In the genomic region with DNA sequence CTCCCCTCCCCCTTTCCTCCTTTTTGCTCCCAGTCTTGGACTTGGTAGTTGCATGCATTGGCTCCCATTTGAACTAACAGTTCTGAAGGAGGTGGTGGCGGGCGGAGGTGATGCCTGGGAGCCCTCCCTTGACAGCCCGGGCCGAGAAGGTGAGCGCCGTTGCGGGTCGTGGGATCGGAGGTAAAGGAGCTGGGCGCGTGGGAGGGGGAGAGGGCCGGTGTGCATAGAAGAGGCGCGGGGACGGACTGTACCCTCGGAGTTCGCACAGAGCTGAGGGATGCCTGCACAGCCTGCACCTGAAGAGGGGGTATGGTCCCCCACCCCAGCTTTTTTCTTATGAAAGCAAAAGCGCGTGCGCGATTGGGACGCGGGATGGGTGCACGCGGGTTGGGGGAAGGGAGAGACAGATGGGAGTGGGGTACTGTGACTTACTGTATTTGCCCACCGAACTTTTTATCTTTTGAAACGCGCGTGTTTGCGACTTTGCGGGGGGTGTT, we compare ENCODE assay signal across 8 mouse cellular contexts. TPM values are rescaled to one million over a fixed set of nuclear protein-coding genes. Genes with fewer than 3 reads are reported as not detected.
DNase-seq lines count a peak whose midpoint lies in the region; ATAC-seq and TF ChIP-seq lines count a peak whose summit lies in the region.

No protein-coding gene starts in this region.

- dilution Hi-C loops in CH12.LX (cut with MboI; ENCODE audit: extremely low pct_ligation_motif_present, extremely low pct_unique_long_range_greater_than_20kb, low sequenced_read_pairs), result no loop called here

- ATAC-seq in embryonic facial prominence, embryonic 11.5 days (replicated peaks; ENCODE audit: insufficient number of reproducible peaks, low FRiP score, low TSS enrichment, low read depth), result peak; percentile 61
- peak; percentile 63 for ATAC-seq in hindbrain, embryonic 11.5 days (ENCODE audit: low FRiP score)
- ATAC-seq in liver, embryonic 11.5 days (replicated peaks; ENCODE audit: low FRiP score), result peak; percentile 24; the same call in 1 of the 2 replicates
- no peak; the same call in 1 of the 2 replicates for ATAC-seq in granulocyte monocyte progenitor cell, adult 5-6 weeks (replicated peaks; ENCODE audit: poor library complexity, severe bottlenecking)

- TF ChIP-seq POLR2A in cerebellum, adult 2 months (IDR thresholded peaks at IDR 0.05; ENCODE audit: borderline replicate concordance, insufficient read depth, low read length), result no peak
- no peak for TF ChIP-seq POLR2A in CH12.LX (IDR thresholded peaks at IDR 0.05; ENCODE audit: low read depth, low read length)

- H3K4me3 ChIP-seq in cerebellum, adult 2 months (replicated peaks; ENCODE audit: insufficient read depth, low read depth, low read length), result peak overlapping the region; percentile 77
- peak overlapping the region; percentile 70 to 99 (median 77) for H3K4me3 ChIP-seq in CH12.LX (replicated peaks in 1 of 3; ENCODE audit: low read depth in 2 of 3, low read length in 2 of 3, poor library complexity in 1 of 3)
- peak overlapping the region; percentile 58 for H3K4me3 ChIP-seq in embryonic facial prominence, embryonic 11.5 days (ENCODE audit: low read depth, low read length)
- H3K4me3 ChIP-seq in hindbrain, embryonic 11.5 days (ENCODE audit: low read depth, low read length), result peak overlapping the region; percentile 54
- H3K4me3 ChIP-seq in liver, embryonic 11.5 days (ENCODE audit: low read depth, low read length), result peak overlapping the region; percentile 61

- peak overlapping the region; percentile 63 for H3K27ac ChIP-seq in cerebellum, adult 2 months (ENCODE audit: insufficient read depth, low read length)
- H3K27ac ChIP-seq in CH12.LX (ENCODE audit: insufficient read depth, low read depth), result peak overlapping the region; percentile 95
- peak overlapping the region; percentile 72 for H3K27ac ChIP-seq in embryonic facial prominence, embryonic 11.5 days (replicated peaks; ENCODE audit: low read depth, low read length)
- H3K27ac ChIP-seq in hindbrain, embryonic 11.5 days (ENCODE audit: low read depth, low read length), result peak overlapping the region; percentile 82
- peak overlapping the region; percentile 79 for H3K27ac ChIP-seq in liver, embryonic 11.5 days (ENCODE audit: low read depth, low read length)

- peak overlapping the region; percentile 91 for H3K9ac ChIP-seq in CH12.LX (ENCODE audit: insufficient read depth, low read depth)
- H3K9ac ChIP-seq in embryonic facial prominence, embryonic 11.5 days (replicated peaks; ENCODE audit: low read length), result peak overlapping the region; percentile 73
- peak overlapping the region; percentile 73 for H3K9ac ChIP-seq in hindbrain, embryonic 11.5 days (ENCODE audit: low read depth, low read length)
- H3K9ac ChIP-seq in liver, embryonic 11.5 days (ENCODE audit: low read depth, low read length), result peak overlapping the region; percentile 86

- TF ChIP-seq EP300 in CH12.LX (IDR thresholded peaks at IDR 0.05; ENCODE audit: low read length), result no peak

- H3K9me3 ChIP-seq in CH12.LX (replicated peaks; ENCODE audit: low read length), result no peaks in the 10 kb centered on the region
- no peaks in the 10 kb centered on the region for H3K9me3 ChIP-seq in embryonic facial prominence, embryonic 11.5 days (replicated peaks; ENCODE audit: control insufficient read depth, low read length)
- no peaks in the 10 kb centered on the region for H3K9me3 ChIP-seq in hindbrain, embryonic 11.5 days (ENCODE audit: control insufficient read depth, low read length)
- H3K9me3 ChIP-seq in liver, embryonic 11.5 days (ENCODE audit: control insufficient read depth, low read length), result no peaks in the 10 kb centered on the region

- WGBS in cerebellum, adult 2 months, result 5% methylated on average over 31 of the region's 31 CpGs
- 11% methylated on average over 26 of the region's 31 CpGs for WGBS in embryonic facial prominence, embryonic 11.5 days
- WGBS in hindbrain, embryonic 11.5 days, result 20% methylated on average over 31 of the region's 31 CpGs
- WGBS in liver, embryonic 11.5 days, result 8% methylated on average over 31 of the region's 31 CpGs

- H3K27me3 ChIP-seq in cerebellum, adult 2 months (ENCODE audit: control insufficient read depth, insufficient read depth, low read length), result no peaks in the 10 kb centered on the region
- H3K27me3 ChIP-seq in CH12.LX (replicated peaks), result no peaks in the 10 kb centered on the region
- H3K27me3 ChIP-seq in embryonic facial prominence, embryonic 11.5 days (ENCODE audit: control insufficient read depth, insufficient read depth, low read length), result no peaks in the 10 kb centered on the region
- H3K27me3 ChIP-seq in hindbrain, embryonic 11.5 days (ENCODE audit: control insufficient read depth, insufficient read depth, low read length), result no peaks in the 10 kb centered on the region
- no peaks in the 10 kb centered on the region for H3K27me3 ChIP-seq in liver, embryonic 11.5 days (replicated peaks; ENCODE audit: control insufficient read depth, insufficient read depth, low read length)

- H3K36me3 ChIP-seq in CH12.LX (replicated peaks in 1 of 2; ENCODE audit: control insufficient read depth in 1 of 2, insufficient read depth in 1 of 2, low read length in 1 of 2), result peaks cover 25 to 38% of the 10 kb centered on the region in 2 experiments
- no peaks in the 10 kb centered on the region for H3K36me3 ChIP-seq in embryonic facial prominence, embryonic 11.5 days (replicated peaks; ENCODE audit: control insufficient read depth, insufficient read depth, low read depth, low read length)
- H3K36me3 ChIP-seq in hindbrain, embryonic 11.5 days (ENCODE audit: control insufficient read depth, insufficient read depth, low read length), result no peaks in the 10 kb centered on the region
- H3K36me3 ChIP-seq in liver, embryonic 11.5 days (ENCODE audit: control insufficient read depth, insufficient read depth, low read length), result peaks cover 4% of the 10 kb centered on the region; the same call in 1 of the 2 replicates

- peaks cover 8% of the 10 kb centered on the region; the same call in 1 of the 2 replicates for H3K4me1 ChIP-seq in cerebellum, adult 2 months (ENCODE audit: control insufficient read depth, insufficient read depth, low read length)
- H3K4me1 ChIP-seq in CH12.LX (ENCODE audit: control insufficient read depth in 1 of 2, insufficient read depth in 2 of 2), result peaks cover 3 to 11% of the 10 kb centered on the region in 2 experiments
- no peaks in the 10 kb centered on the region for H3K4me1 ChIP-seq in embryonic facial prominence, embryonic 11.5 days (ENCODE audit: control insufficient read depth, insufficient read depth, low read length)
- H3K4me1 ChIP-seq in hindbrain, embryonic 11.5 days (replicated peaks; ENCODE audit: control insufficient read depth, insufficient read depth, low read length), result no peaks in the 10 kb centered on the region
- peaks cover 2% of the 10 kb centered on the region; the same call in 1 of the 2 replicates for H3K4me1 ChIP-seq in liver, embryonic 11.5 days (replicated peaks; ENCODE audit: control insufficient read depth, insufficient read depth, low read length)

- in situ Hi-C loops in CH12.LX (cut with MboI; ENCODE audit: low pct_ligation_motif_present, low pct_unique_long_range_greater_than_20kb, low sequenced_read_pairs), result no loop called here

- TF ChIP-seq CTCF in cerebellum, adult 2 months (IDR thresholded peaks at IDR 0.05; ENCODE audit: borderline replicate concordance, insufficient read depth, low read depth, low read length), result no peak
- no peak for TF ChIP-seq CTCF in CH12.LX (conservative IDR thresholded peaks at IDR 0.05 in 1 of 2, IDR thresholded peaks at IDR 0.05 in 1 of 2; ENCODE audit: low read depth in 2 of 2, low read length in 2 of 2)

- no peak overlapping the region for H3K4me2 ChIP-seq in CH12.LX (ENCODE audit: insufficient read depth, low read depth, poor library complexity, severe bottlenecking)
- peak overlapping the region; percentile 48 for H3K4me2 ChIP-seq in embryonic facial prominence, embryonic 11.5 days (ENCODE audit: low read depth, low read length)
- H3K4me2 ChIP-seq in hindbrain, embryonic 11.5 days (replicated peaks; ENCODE audit: low read depth, low read length), result peak overlapping the region; percentile 48
- peak overlapping the region; percentile 77 for H3K4me2 ChIP-seq in liver, embryonic 11.5 days

- TF ChIP-seq RAD21 in CH12.LX (IDR thresholded peaks at IDR 0.05; ENCODE audit: low read depth, low read length), result no peak

- H3K79me2 ChIP-seq in CH12.LX (replicated peaks; ENCODE audit: control insufficient read depth, extremely low read depth, insufficient read depth, poor library complexity, severe bottlenecking), result peaks cover 56% of the 10 kb centered on the region

- DNase-seq in cerebellum, adult 2 months, result no peak
- no peak for DNase-seq in cerebellum, adult 8-10 months
- peak; percentile 27 for DNase-seq in CH12.LX (ENCODE audit: extremely low read depth)
- peak; percentile 59 for DNase-seq in embryonic facial prominence, embryonic 11.5 days (ENCODE audit: low spot score)
- peak; percentile 58 for DNase-seq in hindbrain, embryonic 11.5 days (ENCODE audit: low spot score)
- DNase-seq in liver, embryonic 11.5 days (ENCODE audit: low spot score), result no peak
- DNase-seq in neural tube, embryonic 10.5 days (ENCODE audit: extremely low spot score, low spot score), result peak; percentile 65

RNA-seq across cellular contexts. Expression of gene Ndufb11, which starts 0.5 kb away (rescaled TPM):
- 282 and 300 TPM in 2 replicates for polyA plus RNA-seq in cerebellum, adult 2 months (2012; rRNA removed)
- 166 and 176 TPM in 2 replicates for total RNA-seq in CH12.LX (2012; rRNA removed)
- total RNA-seq in CH12.LX (2014; rRNA removed), result 156 and 165 TPM in 2 replicates
- polyA plus RNA-seq in CH12.LX (2012; ENCODE audit: insufficient read length, low read depth), result 159 and 161 TPM in 2 replicates
- polyA plus RNA-seq in embryonic facial prominence, embryonic 11.5 days (2014; fragmentation: Nextera tagmentation; extraction: Ambion mirVana), result 207 and 208 TPM in 2 replicates
- polyA plus RNA-seq in hindbrain, embryonic 11.5 days (2014; fragmentation: Nextera tagmentation; extraction: Ambion mirVana), result 200 and 208 TPM in 2 replicates
- polyA plus RNA-seq in liver, embryonic 11.5 days (2014; fragmentation: Nextera tagmentation; extraction: Ambion mirVana), result 188 and 209 TPM in 2 replicates
- total RNA-seq in granulocyte monocyte progenitor cell, adult 5-6 weeks (2014; fragmentation: Nextera tagmentation), result 188 and 233 TPM in 2 replicates
- 97.4 and 116 TPM in 2 replicates for total RNA-seq in granulocyte monocyte progenitor cell, adult 5-6 weeks (2017)

RNA-seq across cellular contexts. Expression of gene Rbm10, which starts 0.6 kb away (rescaled TPM):
- 61.5 and 62.4 TPM in 2 replicates for polyA plus RNA-seq in cerebellum, adult 2 months (2012; rRNA removed)
- total RNA-seq in CH12.LX (2012; rRNA removed) (81.5 and 83.8 TPM in 2 replicates), CH12.LX (2014; rRNA removed) (49.9 and 55.7 TPM in 2 replicates)
- 67.1 and 71.1 TPM in 2 replicates for polyA plus RNA-seq in CH12.LX (2012; ENCODE audit: insufficient read length, low read depth)
- 58.4 and 67.0 TPM in 2 replicates for polyA plus RNA-seq in embryonic facial prominence, embryonic 11.5 days (2014; fragmentation: Nextera tagmentation; extraction: Ambion mirVana)
- 55.7 and 64.3 TPM in 2 replicates for polyA plus RNA-seq in hindbrain, embryonic 11.5 days (2014; fragmentation: Nextera tagmentation; extraction: Ambion mirVana)
- 65.5 and 67.3 TPM in 2 replicates for polyA plus RNA-seq in liver, embryonic 11.5 days (2014; fragmentation: Nextera tagmentation; extraction: Ambion mirVana)
- 50.1 and 52.1 TPM in 2 replicates for total RNA-seq in granulocyte monocyte progenitor cell, adult 5-6 weeks (2014; fragmentation: Nextera tagmentation)
- total RNA-seq in granulocyte monocyte progenitor cell, adult 5-6 weeks (2017), result 70.2 and 83.0 TPM in 2 replicates

RNA-seq across cellular contexts. Expression of gene Uba1, which starts 40.2 kb away (rescaled TPM):
- 288 and 301 TPM in 2 replicates for polyA plus RNA-seq in cerebellum, adult 2 months (2012; rRNA removed)
- total RNA-seq in CH12.LX (2012; rRNA removed), result 164 and 177 TPM in 2 replicates
- 138 and 142 TPM in 2 replicates for total RNA-seq in CH12.LX (2014; rRNA removed)
- 202 and 218 TPM in 2 replicates for polyA plus RNA-seq in CH12.LX (2012; ENCODE audit: insufficient read length, low read depth)
- polyA plus RNA-seq in embryonic facial prominence, embryonic 11.5 days (2014; fragmentation: Nextera tagmentation; extraction: Ambion mirVana), result 220 and 234 TPM in 2 replicates
- polyA plus RNA-seq in hindbrain, embryonic 11.5 days (2014; fragmentation: Nextera tagmentation; extraction: Ambion mirVana), result 248 and 285 TPM in 2 replicates
- polyA plus RNA-seq in liver, embryonic 11.5 days (2014; fragmentation: Nextera tagmentation; extraction: Ambion mirVana), result 189 and 203 TPM in 2 replicates
- total RNA-seq in granulocyte monocyte progenitor cell, adult 5-6 weeks (2014; fragmentation: Nextera tagmentation), result 273 and 299 TPM in 2 replicates
- 188 and 223 TPM in 2 replicates for total RNA-seq in granulocyte monocyte progenitor cell, adult 5-6 weeks (2017)

Comparison
In these comparisons a context has a peak if more than half of its experiments do, and no peak if none do; other contexts are left out.
1. DNase-seq: peak in CH12.LX (single experiment), embryonic facial prominence, embryonic 11.5 days (single experiment), hindbrain, embryonic 11.5 days (single experiment) and neural tube, embryonic 10.5 days (single experiment); none in cerebellum, adult 2 months (0 of 2), cerebellum, adult 8-10 months (single experiment) and liver, embryonic 11.5 days (single experiment).
2. Peak in every context shown above with its lines, with median percentiles within 50 percentile points of each other: H3K27ac ChIP-seq, H3K4me3 ChIP-seq and H3K9ac ChIP-seq.